ENCODE assay signal across 15 mouse cellular contexts in genomic region chr8:97270582-97270981, GRCm38 (mm10).
"Had no signal": no experiment of that assay in that cellular context is flagged by ENCODE, and none has a peak within 500 bp of the region (broad histone marks: within the 10 kb centered on the region; RNA-seq: fewer than 3 reads in every experiment).

No protein-coding gene starts in this region.

- H3K9me3 ChIP-seq: limb, embryonic 10.5 days; liver, embryonic 15.5 days; neural tube, embryonic 15.5 days had no signal

- H3K36me3 ChIP-seq: limb, embryonic 10.5 days; liver, embryonic 15.5 days; neural tube, embryonic 15.5 days had no signal

- H3K27me3 ChIP-seq: liver, embryonic 15.5 days; megakaryocyte, embryonic 14.5 days; neural tube, embryonic 15.5 days had no signal

- H3K4me1 ChIP-seq: liver, embryonic 15.5 days; megakaryocyte, embryonic 14.5 days; neural tube, embryonic 15.5 days had no signal

- H3K27ac ChIP-seq: left cerebral cortex, adult 2 months; limb, embryonic 10.5 days; liver, embryonic 15.5 days; macrophage; neural tube, embryonic 15.5 days had no signal

- H3K4me3 ChIP-seq: left cerebral cortex, adult 2 months; limb, embryonic 10.5 days; liver, embryonic 15.5 days; megakaryocyte, embryonic 14.5 days; myocyte; neural tube, embryonic 15.5 days had no signal

- DNase-seq: kidney, adult 8-10 months; kidney, postnatal 10 days; lung, adult 2 months; lung, postnatal 10 days; right cerebral cortex, adult 18-20 months; right cerebral cortex, postnatal 25 days; thymus, postnatal 36 days had no signal

- H3K9ac ChIP-seq: liver, embryonic 15.5 days; neural tube, embryonic 15.5 days had no signal

- H3K4me2 ChIP-seq: liver, embryonic 11.5 days; liver, embryonic 15.5 days; neural tube, embryonic 15.5 days had no signal
